Mouse (Mus musculus) heart, adult 2 months (tissue): ENCODE measurements at regions not wholly inside any gene's neighbourhood (a gene's known extent, or its start where the extent isn't known, plus 50 kb on each side); places are given as distances from the start of the nearest gene placed in this dataset.

Source experiments
- DNase-seq, 2 experiments: peaks; one replicate each; pipeline ENCODE4 v3.0.0; 2021
- H3K27ac ChIP-seq: fragments of 200-600 bp; 2 replicates; pipeline ENCODE4 v1.8.1; 2022
- H3K27me3 ChIP-seq: fragments of 200-500 bp; 2 replicates; pipeline ENCODE4 v1.6.1; 2012; ENCODE audit warnings: mild to moderate bottlenecking, low read length, inconsistent platforms, mixed read lengths; ENCODE audit not compliant: control insufficient read depth, insufficient read depth
- H3K36me3 ChIP-seq: fragments of 200-500 bp; 2 replicates; pipeline ENCODE4 v1.6.1; 2012; ENCODE audit warnings: low read length, inconsistent platforms; ENCODE audit not compliant: control insufficient read depth, insufficient read depth
- H3K4me1 ChIP-seq: fragments of 200-500 bp; 2 replicates; pipeline ENCODE4 v1.6.1; 2011; ENCODE audit warnings: low read length; ENCODE audit not compliant: control insufficient read depth, insufficient read depth
- H3K4me3 ChIP-seq: fragments of 200-600 bp; 2 replicates; pipeline ENCODE4 v1.8.1; 2022
- H3K79me2 ChIP-seq: fragments of 200-500 bp; replicated peaks from 2 replicates; pipeline ENCODE4 v1.6.1; 2012; ENCODE audit warnings: mild to moderate bottlenecking, inconsistent platforms, low read length, moderate library complexity, mixed read lengths; ENCODE audit not compliant: control insufficient read depth, insufficient read depth
- H3K9ac ChIP-seq: fragments of 200-500 bp; 2 replicates; pipeline ENCODE4 v1.6.1; 2012; ENCODE audit warnings: low read depth, mild to moderate bottlenecking, control low read depth, inconsistent platforms, low read length, mixed read lengths
- CTCF ChIP-seq: fragments of 200-600 bp; IDR thresholded peaks from 2 replicates; pipeline ENCODE4 v1.8.1; 2022; ENCODE audit warnings: antibody characterized with exemption, mild to moderate bottlenecking, moderate library complexity
- EP300 ChIP-seq: fragments of 200-500 bp; IDR thresholded peaks from 2 replicates; pipeline ENCODE4 v1.6.1; 2011; ENCODE audit warnings: low read depth, low read length, control low read depth; ENCODE audit not compliant: insufficient read depth
- POLR2A ChIP-seq: fragments of 200-500 bp; IDR thresholded peaks from 2 replicates; pipeline ENCODE4 v1.6.1; 2011; ENCODE audit warnings: mild to moderate bottlenecking, low read depth, low read length, control low read depth; ENCODE audit not compliant: insufficient read depth
- WGBS: fragments of 180-500 bp; shearing (Covaris S2); methylation state at CpG from one replicate; pipeline ENCODE4 v1.1.7; 2018; 5-methylcytosine and 5-hydroxymethylcytosine counted together
- intact Hi-C: fragments of 180-260 bp; cut with DNase I; formaldehyde crosslinking; loops from one replicate; pipeline ENCODE4 v1.15.1; 2025

GRCm38 (mm10) chr12:46950223-46950779 lies 131.6 kb upstream of the Nova1 start:
- Histone ChIP-seq H3K27ac (no peak overlapping the region), H3K9ac (no peak overlapping the region), H3K79me2 (no peaks in the 10 kb centered on the region), H3K4me1 (no peaks in the 10 kb centered on the region), H3K27me3 (no peaks in the 10 kb centered on the region), H3K4me3 (no peak overlapping the region), H3K36me3 (no peaks in the 10 kb centered on the region)
- no peak for TF ChIP-seq CTCF
- TF ChIP-seq POLR2A: no peak
- TF ChIP-seq EP300: no peak
- WGBS: 62% methylated on average over 3 of the region's 3 CpGs
- intact Hi-C loops: no loop called here
- no peak for DNase-seq

GRCm38 (mm10) chr12:46945707-46946106 lies 127.0 kb upstream of the Nova1 start:
- Histone ChIP-seq H3K9ac (no peak overlapping the region), H3K4me1 (no peaks in the 10 kb centered on the region), H3K27me3 (no peaks in the 10 kb centered on the region), H3K79me2 (no peaks in the 10 kb centered on the region), H3K4me3 (no peak overlapping the region), H3K36me3 (no peaks in the 10 kb centered on the region), H3K27ac (no peak overlapping the region)
- no peak for DNase-seq
- TF ChIP-seq POLR2A (no peak), EP300 (no peak), CTCF (no peak)
- intact Hi-C loops: no loop called here

- no peaks in the 10 kb centered on the region for H3K27me3 ChIP-seq
- DNase-seq: no peak
- no peak overlapping the region for H3K9ac ChIP-seq
- no peak overlapping the region for H3K4me3 ChIP-seq
- H3K27ac ChIP-seq: no peak overlapping the region
- no peaks in the 10 kb centered on the region for H3K36me3 ChIP-seq
- TF ChIP-seq POLR2A (no peak), EP300 (no peak), CTCF (no peak)
- no peaks in the 10 kb centered on the region for H3K4me1 ChIP-seq
- H3K79me2 ChIP-seq: no peaks in the 10 kb centered on the region
- intact Hi-C loops: no loop called here
Observed at GRCm38 (mm10) chr12:46931086-46931485, 112.4 kb upstream of the Nova1 start.

GRCm38 (mm10) chr12:46917286-46917685 lies 98.6 kb upstream of the Nova1 start:
- peak; percentile 27 to 57 for DNase-seq
- H3K79me2 ChIP-seq: no peaks in the 10 kb centered on the region
- TF ChIP-seq POLR2A (no peak), CTCF (no peak), EP300 (no peak)
- no peak overlapping the region for H3K27ac ChIP-seq
- H3K27me3 ChIP-seq: no peaks in the 10 kb centered on the region
- H3K4me1 ChIP-seq: no peaks in the 10 kb centered on the region; the same call in 1 of the 2 replicates
- H3K4me3 ChIP-seq: no peak overlapping the region
- no peak overlapping the region for H3K9ac ChIP-seq
- WGBS: 32% methylated on average over 4 of the region's 4 CpGs
- no peaks in the 10 kb centered on the region for H3K36me3 ChIP-seq
- intact Hi-C loops: no loop called here

- no peak for DNase-seq
- TF ChIP-seq EP300 (no peak), POLR2A (no peak), CTCF (no peak)
- no peaks in the 10 kb centered on the region for H3K4me1 ChIP-seq
- H3K79me2 ChIP-seq: no peaks in the 10 kb centered on the region
- H3K9ac ChIP-seq: no peak overlapping the region
- H3K27ac ChIP-seq: no peak overlapping the region
- H3K4me3 ChIP-seq: no peak overlapping the region
- 82% methylated on average over 3 of the region's 3 CpGs for WGBS
- H3K27me3 ChIP-seq: no peaks in the 10 kb centered on the region
- intact Hi-C loops: no loop called here
- H3K36me3 ChIP-seq: no peaks in the 10 kb centered on the region
Observed at GRCm38 (mm10) chr12:46878164-46878563, 59.4 kb upstream of the Nova1 start.

- DNase-seq: no peak
- no peaks in the 10 kb centered on the region for H3K4me1 ChIP-seq
- no peaks in the 10 kb centered on the region for H3K36me3 ChIP-seq
- H3K9ac ChIP-seq: no peak overlapping the region
- H3K4me3 ChIP-seq: no peak overlapping the region
- H3K79me2 ChIP-seq: no peaks in the 10 kb centered on the region
- 3% methylated on average over 2 of the region's 2 CpGs for WGBS
- no peak overlapping the region for H3K27ac ChIP-seq
- intact Hi-C loops: no loop called here
- TF ChIP-seq CTCF (no peak), POLR2A (no peak), EP300 (no peak)
- H3K27me3 ChIP-seq: no peaks in the 10 kb centered on the region
Observed at GRCm38 (mm10) chr12:46870130-46870529, 51.4 kb upstream of the Nova1 start.
